Mouse (Mus musculus): Measurements from ENCODE around the gene Ikzf2. TPM values are rescaled to one million over a fixed set of nuclear protein-coding genes. Genes with fewer than 3 reads are reported as not detected.

Gene Ikzf2
- polyA plus RNA-seq (2012; rRNA removed): 13.6 and 17.8 TPM in 2 replicates

DNA sequence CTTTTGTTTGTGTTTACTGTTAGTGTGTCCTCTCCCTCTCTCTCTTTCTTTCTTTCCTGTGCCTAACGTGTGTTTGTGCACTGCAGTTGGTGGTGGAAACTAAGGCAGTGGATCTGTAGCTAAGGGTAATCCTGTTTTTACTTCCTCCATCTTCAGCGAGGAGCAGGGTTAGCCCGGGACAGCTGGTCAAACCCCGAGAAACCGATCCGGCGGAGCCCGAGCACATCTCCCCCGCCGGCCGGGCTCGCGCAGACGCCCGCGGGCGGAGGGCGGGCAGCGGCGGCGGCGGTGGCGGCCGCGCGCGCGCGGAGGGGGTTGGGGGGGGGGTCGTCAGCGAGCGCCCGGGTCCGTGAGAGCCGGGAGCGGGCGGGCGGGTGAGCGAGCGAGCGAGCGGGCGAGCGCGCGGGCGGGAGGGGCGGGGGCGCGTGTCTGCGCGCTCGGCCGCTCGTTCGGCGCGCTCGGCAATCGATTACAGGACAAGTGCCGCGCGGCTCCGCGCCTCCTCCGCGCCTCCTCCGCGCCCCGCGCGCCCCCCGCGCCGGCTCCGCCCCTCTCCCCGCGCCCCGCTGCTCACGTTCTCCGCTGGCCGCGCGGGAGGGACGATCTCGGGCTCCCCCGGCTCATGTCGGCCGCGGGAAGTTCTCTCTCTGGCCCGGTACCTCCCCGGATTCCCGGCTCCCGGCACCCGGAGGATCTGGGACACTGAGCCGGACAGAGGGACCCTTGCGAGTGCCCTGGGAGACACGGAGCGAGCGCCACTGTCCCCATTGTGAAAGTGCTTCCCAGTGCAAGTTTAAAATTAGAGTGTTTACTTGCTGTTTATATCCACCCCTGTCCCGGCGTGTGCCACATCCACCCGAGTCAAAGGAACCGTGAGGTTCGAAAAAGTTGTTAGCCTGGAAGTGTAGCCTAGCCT lies at the start of gene Ikzf2:
TSS of gene Ikzf2 (minus strand) at position 170 of the 916 bp plus-strand sequence.
- DNase-seq: peak; percentile 73
- under 1% methylated on average over 89 of the region's 105 CpGs for WGBS
- TF ChIP-seq CTCF (IDR thresholded peaks at IDR 0.05; ENCODE audit: borderline replicate concordance, control insufficient read depth, extremely low read depth, insufficient read depth, low read length, poor library complexity): no peak
- TF ChIP-seq POLR2A (IDR thresholded peaks at IDR 0.05; ENCODE audit: control insufficient read depth, extremely low read depth, insufficient read depth, low read length, poor library complexity): peak; percentile 28; the same call in 1 of the 2 replicates

DNA sequence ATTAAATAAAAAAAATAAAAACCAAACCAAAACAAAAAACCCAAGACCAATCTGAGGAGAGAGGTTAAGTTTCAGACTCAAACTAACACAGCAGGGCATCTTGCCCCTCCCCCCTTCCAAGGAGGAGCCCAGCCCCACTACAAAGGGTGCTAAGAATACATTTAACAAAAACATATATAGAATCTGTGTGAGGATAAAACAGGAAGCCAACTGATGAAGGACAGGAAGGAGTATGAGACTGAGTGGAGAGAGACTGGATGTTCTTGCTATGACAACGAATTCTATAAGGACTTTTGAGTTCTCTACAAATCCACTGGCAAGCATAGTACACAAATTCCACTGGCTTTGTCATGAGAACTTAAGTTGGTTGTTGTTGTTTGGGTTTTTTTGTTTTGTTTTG lies 42.7 kb upstream of the Ikzf2 start:
- DNase-seq: no peak
- WGBS: 65% methylated on average over 1 of the region's 1 CpGs
- TF ChIP-seq CTCF (IDR thresholded peaks at IDR 0.05; ENCODE audit: borderline replicate concordance, control insufficient read depth, extremely low read depth, insufficient read depth, low read length, poor library complexity) (no peak), POLR2A (IDR thresholded peaks at IDR 0.05; ENCODE audit: control insufficient read depth, extremely low read depth, insufficient read depth, low read length, poor library complexity) (no peak)
- H3K27ac ChIP-seq (ENCODE audit: control insufficient read depth, insufficient read depth, low read length): no peak overlapping the region
- H3K4me1 ChIP-seq (replicated peaks; ENCODE audit: control insufficient read depth, insufficient read depth, low read length): no peaks in the 10 kb centered on the region; the same call in 1 of the 2 replicates
- H3K36me3 ChIP-seq (ENCODE audit: control insufficient read depth, insufficient read depth, low read length): no peaks in the 10 kb centered on the region
- H3K27me3 ChIP-seq (ENCODE audit: control insufficient read depth, insufficient read depth, low read length): no peaks in the 10 kb centered on the region
- no peak overlapping the region for H3K4me3 ChIP-seq (ENCODE audit: control insufficient read depth, insufficient read depth, low read length)

More for the DNA sequence above, at the start of gene Ikzf2:
- Histone ChIP-seq H3K4me1 (replicated peaks; ENCODE audit: control insufficient read depth, insufficient read depth, low read length) (peaks cover 5% of the 10 kb centered on the region; the same call in 1 of the 2 replicates), H3K36me3 (ENCODE audit: control insufficient read depth, insufficient read depth, low read length) (no peaks in the 10 kb centered on the region), H3K4me3 (ENCODE audit: control insufficient read depth, insufficient read depth, low read length) (peak within 1 kb of the TSS; percentile 82), H3K27me3 (ENCODE audit: control insufficient read depth, insufficient read depth, low read length) (no peaks in the 10 kb centered on the region), H3K27ac (ENCODE audit: control insufficient read depth, insufficient read depth, low read length) (peak within 1 kb of the TSS; percentile 84)

DNA sequence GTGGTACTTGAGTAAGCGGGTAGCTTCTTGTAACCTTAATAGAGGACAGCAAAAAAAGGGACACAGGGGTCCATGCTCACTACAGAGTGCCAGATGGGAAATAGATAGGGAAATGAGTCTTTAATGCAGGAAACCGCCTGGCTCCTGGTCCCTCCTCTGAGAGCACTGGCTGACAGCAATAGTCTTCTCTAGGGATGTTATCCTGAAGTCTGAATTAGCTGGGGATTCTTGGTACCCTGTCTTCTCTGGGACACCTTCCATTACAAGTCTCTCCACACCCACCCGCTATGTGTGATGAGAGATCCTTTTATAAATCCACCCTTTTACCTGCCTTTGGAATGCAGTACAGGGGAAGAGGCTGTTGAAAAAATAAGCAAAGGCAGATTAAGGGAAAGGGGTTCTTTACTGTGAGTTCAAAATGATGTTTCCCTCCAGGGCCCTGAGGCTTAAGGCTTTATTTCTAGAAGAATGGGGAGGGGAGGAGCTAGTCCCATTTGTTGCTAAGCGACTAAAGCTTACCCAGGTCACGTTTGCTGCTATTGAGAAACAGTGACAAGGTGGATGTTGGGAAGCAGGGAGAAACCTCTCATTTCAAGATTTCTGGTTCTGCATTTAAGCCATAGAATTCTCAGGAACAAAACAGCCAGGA lies 42.1 kb upstream of the Ikzf2 start:
- H3K27me3 ChIP-seq (ENCODE audit: control insufficient read depth, insufficient read depth, low read length): no peaks in the 10 kb centered on the region
- no peaks in the 10 kb centered on the region; the same call in 1 of the 2 replicates for H3K4me1 ChIP-seq (replicated peaks; ENCODE audit: control insufficient read depth, insufficient read depth, low read length)
- H3K4me3 ChIP-seq (ENCODE audit: control insufficient read depth, insufficient read depth, low read length): no peak overlapping the region
- H3K27ac ChIP-seq (ENCODE audit: control insufficient read depth, insufficient read depth, low read length): no peak overlapping the region
- TF ChIP-seq CTCF (IDR thresholded peaks at IDR 0.05; ENCODE audit: borderline replicate concordance, control insufficient read depth, extremely low read depth, insufficient read depth, low read length, poor library complexity) (no peak), POLR2A (IDR thresholded peaks at IDR 0.05; ENCODE audit: control insufficient read depth, extremely low read depth, insufficient read depth, low read length, poor library complexity) (no peak)
- no peak for DNase-seq
- 93% methylated on average over 5 of the region's 5 CpGs for WGBS
- H3K36me3 ChIP-seq (ENCODE audit: control insufficient read depth, insufficient read depth, low read length): no peaks in the 10 kb centered on the region

DNA sequence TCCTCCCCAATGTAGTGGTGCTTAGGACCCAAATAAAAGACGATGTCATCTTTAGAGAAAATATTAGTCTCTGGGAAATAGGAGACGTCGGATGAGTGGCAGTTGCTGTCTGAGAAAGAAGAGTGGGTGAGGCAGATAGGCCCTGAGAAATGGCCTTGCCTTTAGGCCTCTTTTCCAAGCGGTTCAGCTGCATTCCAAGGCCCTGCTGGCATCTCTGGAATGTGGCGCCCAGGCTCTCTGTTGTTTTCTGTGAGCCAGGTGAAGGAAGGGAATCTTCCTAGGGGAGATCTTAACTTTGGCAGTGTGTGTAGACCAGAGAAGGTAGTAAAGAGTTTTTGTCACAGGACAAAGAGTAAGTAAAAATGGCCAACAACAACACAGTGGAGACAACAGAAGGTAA lies 40.9 kb upstream of the Ikzf2 start:
- no peaks in the 10 kb centered on the region; the same call in 1 of the 2 replicates for H3K4me1 ChIP-seq (replicated peaks; ENCODE audit: control insufficient read depth, insufficient read depth, low read length)
- TF ChIP-seq POLR2A (IDR thresholded peaks at IDR 0.05; ENCODE audit: control insufficient read depth, extremely low read depth, insufficient read depth, low read length, poor library complexity) (no peak), CTCF (IDR thresholded peaks at IDR 0.05; ENCODE audit: borderline replicate concordance, control insufficient read depth, extremely low read depth, insufficient read depth, low read length, poor library complexity) (no peak)
- H3K4me3 ChIP-seq (ENCODE audit: control insufficient read depth, insufficient read depth, low read length): no peak overlapping the region
- no peaks in the 10 kb centered on the region for H3K36me3 ChIP-seq (ENCODE audit: control insufficient read depth, insufficient read depth, low read length)
- H3K27ac ChIP-seq (ENCODE audit: control insufficient read depth, insufficient read depth, low read length): no peak overlapping the region
- no peak for DNase-seq
- no peaks in the 10 kb centered on the region for H3K27me3 ChIP-seq (ENCODE audit: control insufficient read depth, insufficient read depth, low read length)
- 96% methylated on average over 5 of the region's 5 CpGs for WGBS

DNA sequence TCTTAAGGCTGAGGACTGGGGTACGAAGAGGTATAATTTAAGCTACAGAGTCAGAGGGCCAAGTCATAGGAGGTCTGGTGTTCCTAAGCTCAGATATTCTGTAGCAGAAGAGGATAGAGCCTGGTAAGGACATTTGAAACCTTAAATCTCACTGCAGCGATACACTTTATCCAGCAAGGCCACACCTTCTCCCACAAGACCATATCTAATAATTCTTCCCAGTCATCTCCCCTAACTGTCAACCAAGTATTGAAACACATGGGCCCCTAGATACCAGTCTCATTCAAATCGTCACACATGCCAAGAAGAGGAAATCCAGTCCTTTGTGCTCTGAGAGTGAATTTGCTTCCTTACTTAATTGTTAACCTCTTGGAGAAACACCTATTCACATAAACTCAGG lies 30.1 kb upstream of the Ikzf2 start:
- no peaks in the 10 kb centered on the region for H3K4me1 ChIP-seq (replicated peaks; ENCODE audit: control insufficient read depth, insufficient read depth, low read length)
- DNase-seq: no peak
- WGBS: 92% methylated on average over 3 of the region's 3 CpGs
- no peak overlapping the region for H3K27ac ChIP-seq (ENCODE audit: control insufficient read depth, insufficient read depth, low read length)
- H3K27me3 ChIP-seq (ENCODE audit: control insufficient read depth, insufficient read depth, low read length): no peaks in the 10 kb centered on the region
- TF ChIP-seq POLR2A (IDR thresholded peaks at IDR 0.05; ENCODE audit: control insufficient read depth, extremely low read depth, insufficient read depth, low read length, poor library complexity) (no peak), CTCF (IDR thresholded peaks at IDR 0.05; ENCODE audit: borderline replicate concordance, control insufficient read depth, extremely low read depth, insufficient read depth, low read length, poor library complexity) (no peak)
- no peaks in the 10 kb centered on the region for H3K36me3 ChIP-seq (ENCODE audit: control insufficient read depth, insufficient read depth, low read length)
- H3K4me3 ChIP-seq (ENCODE audit: control insufficient read depth, insufficient read depth, low read length): no peak overlapping the region

DNA sequence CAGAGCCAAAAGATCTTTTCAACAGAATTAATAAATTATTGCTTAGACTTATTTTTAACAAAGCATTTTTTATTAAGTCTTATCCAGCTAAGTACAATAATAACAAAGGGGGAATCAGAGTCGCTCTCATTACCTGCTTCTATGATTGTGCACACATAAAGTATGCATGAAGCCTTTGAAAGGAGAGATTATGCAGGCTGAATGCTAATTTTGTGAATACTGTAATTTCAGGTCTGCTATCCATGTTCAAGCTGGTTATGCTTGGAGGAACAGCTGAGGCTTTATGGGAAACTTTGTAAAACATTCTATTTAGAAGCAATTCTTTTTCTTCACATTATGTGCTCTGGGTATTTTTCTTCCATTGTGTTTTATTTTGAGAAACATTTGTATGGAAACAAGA lies 21.5 kb upstream of the Ikzf2 start:
- Histone ChIP-seq H3K36me3 (ENCODE audit: control insufficient read depth, insufficient read depth, low read length) (no peaks in the 10 kb centered on the region), H3K4me3 (ENCODE audit: control insufficient read depth, insufficient read depth, low read length) (no peak overlapping the region), H3K27ac (ENCODE audit: control insufficient read depth, insufficient read depth, low read length) (no peak overlapping the region), H3K4me1 (replicated peaks; ENCODE audit: control insufficient read depth, insufficient read depth, low read length) (no peaks in the 10 kb centered on the region), H3K27me3 (ENCODE audit: control insufficient read depth, insufficient read depth, low read length) (no peaks in the 10 kb centered on the region)
- TF ChIP-seq POLR2A (IDR thresholded peaks at IDR 0.05; ENCODE audit: control insufficient read depth, extremely low read depth, insufficient read depth, low read length, poor library complexity) (no peak), CTCF (IDR thresholded peaks at IDR 0.05; ENCODE audit: borderline replicate concordance, control insufficient read depth, extremely low read depth, insufficient read depth, low read length, poor library complexity) (no peak)
- WGBS: 97% methylated on average over 1 of the region's 1 CpGs
- no peak for DNase-seq
